Mouse (Mus musculus) heart, postnatal 14 days (tissue): Measurements from ENCODE around the gene Cd4. TPM values are rescaled to one million over a fixed set of nuclear protein-coding genes. Genes with fewer than 3 reads are reported as not detected.

Source experiments
- DNase-seq, 2 experiments: peaks; one replicate each; pipeline ENCODE4 v3.0.0; 2021 to 2022
- intact Hi-C: fragments of 180-260 bp; cut with DNase I; formaldehyde crosslinking; loops from one replicate; pipeline ENCODE4 v1.15.1; 2025
- total RNA-seq, 2 experiments: library from RNA; stranded (reverse); gene quantifications; 2 replicates each; pipeline ENCODE4 v1.2.3; 2021

Gene Cd4
- total RNA-seq, 2 experiments from 2014 or later, result 1.2 to 12.3 TPM

GRCm38 (mm10) chr6:124916695-124917517 is 28.9 kb upstream of the Cd4 start:
- peak; percentile 98 for DNase-seq
- intact Hi-C loops, result loop anchor here (1.0 to 5.0 kb wide), 2 partner anchors 13 to 120 kb away; partner anchors contain the start of gene Ing4

DNA sequence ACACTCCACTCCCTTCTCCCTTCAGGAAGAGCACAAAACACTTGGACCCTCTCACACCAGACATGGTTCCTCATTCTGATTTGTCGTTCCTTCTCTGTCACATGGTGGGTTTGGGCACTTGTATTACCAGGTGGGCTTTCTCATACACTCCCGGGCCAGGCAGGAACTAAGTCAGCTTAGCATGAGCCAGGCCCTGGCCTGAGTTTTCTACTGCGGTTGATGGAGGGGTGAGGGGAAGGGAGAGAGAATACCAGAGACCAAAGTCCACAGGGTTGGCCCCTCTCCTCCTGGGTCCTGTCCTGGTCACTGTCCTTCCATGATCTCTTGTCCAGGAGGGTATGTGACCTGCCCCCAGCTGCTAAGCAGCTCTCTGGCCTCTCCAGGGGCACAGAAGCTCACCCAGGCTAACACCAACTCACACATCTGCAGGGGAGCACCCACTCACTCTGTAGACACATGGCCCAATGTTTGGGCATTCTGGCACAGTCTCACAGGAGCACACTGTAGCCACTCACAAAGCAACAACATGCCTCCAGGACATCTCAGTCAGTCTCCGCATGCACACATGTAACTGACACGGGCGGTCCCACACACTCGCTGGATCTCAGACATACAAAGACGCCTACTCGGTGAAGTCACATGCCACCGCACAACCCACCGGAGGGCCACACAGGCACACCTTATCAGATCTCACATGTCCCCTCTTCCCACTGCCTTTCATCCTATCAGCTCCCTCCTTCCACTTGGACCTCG is 28.1 kb upstream of the Cd4 start:
- intact Hi-C loops, result loop anchor here (5.0 kb wide), 1 partner anchor 121 kb away; the partner anchor contains the start of gene Ing4
- peak in 1 of 2 experiments; percentile 25 for DNase-seq

DNA sequence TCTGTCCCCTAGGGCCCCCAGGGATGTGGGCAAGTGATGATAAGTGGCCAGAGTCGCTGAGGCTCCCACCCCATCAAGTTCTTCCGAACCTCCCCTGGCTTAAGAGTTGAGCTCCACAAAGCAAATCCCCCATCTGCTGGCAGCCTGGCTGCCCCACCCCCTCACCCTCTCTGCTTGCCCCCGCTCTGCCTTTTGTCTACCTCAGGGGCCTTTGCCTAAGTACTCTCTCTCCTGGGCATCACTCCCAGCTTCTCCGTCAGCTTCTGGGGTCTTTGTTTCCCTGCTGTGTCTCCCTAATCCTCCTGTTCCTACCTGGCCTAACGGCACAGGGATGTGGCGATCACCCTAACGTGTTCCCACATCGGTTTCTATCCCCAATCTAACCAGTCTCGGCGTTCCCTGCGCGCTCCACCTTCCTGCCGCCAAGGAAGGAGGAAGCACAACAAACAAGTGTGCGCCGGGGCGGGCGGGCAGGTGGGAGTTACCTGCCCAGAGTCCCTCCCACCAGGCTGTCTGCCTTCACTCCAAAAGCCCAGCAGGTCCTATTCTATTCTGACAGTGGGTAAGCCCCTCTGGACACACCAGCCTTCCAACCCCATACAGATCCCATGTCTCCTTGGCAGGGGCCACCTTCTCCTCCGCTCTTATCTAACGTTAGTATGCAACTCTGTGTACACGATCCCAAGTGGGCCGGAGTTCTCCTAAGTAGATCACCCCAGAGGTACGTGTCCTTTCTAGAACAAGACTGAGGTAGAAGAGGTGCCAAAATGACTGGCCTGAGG is 27.3 kb upstream of the Cd4 start:
- DNase-seq, result peak in 1 of 2 experiments; percentile 9

GRCm38 (mm10) chr6:124914511-124914910 is 26.5 kb upstream of the Cd4 start:
- intact Hi-C loops, result no loop called here
- no peak for DNase-seq

More for the DNA sequence above, 27.3 kb upstream of the Cd4 start:
- intact Hi-C loops, result loop anchor here (5.0 kb wide), 1 partner anchor 122 kb away; the partner anchor contains the start of gene Ing4

DNA sequence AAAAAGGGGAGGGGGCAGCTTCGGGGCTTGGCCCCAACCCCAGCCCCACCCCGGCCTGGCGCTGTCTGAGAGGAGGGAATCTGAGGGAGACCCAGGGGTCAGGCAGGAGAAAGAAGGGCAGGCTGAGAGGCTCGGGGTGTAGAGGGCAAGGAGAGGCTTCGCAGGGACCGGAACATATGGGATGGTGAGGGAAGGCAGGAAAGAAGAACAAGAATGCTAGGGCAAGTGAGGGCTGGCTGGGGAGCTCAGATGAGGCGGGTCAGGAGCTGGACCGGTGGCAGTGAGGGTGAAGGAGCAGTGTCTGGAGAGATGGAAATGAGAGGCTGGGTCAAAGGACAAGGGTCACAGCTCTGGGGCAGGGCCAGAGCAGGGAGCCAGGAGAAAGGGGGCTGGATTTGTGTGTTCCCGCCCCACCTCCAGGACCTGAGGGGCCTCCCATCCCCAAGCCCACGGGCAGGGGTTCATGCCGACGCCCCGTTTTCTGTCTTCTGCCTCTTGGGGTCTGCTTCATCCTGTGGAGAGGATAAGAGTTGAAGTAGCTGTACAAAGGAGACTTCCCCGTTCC is 25.8 kb upstream of the Cd4 start:
- intact Hi-C loops, result no loop called here
- DNase-seq, result no peak

DNA sequence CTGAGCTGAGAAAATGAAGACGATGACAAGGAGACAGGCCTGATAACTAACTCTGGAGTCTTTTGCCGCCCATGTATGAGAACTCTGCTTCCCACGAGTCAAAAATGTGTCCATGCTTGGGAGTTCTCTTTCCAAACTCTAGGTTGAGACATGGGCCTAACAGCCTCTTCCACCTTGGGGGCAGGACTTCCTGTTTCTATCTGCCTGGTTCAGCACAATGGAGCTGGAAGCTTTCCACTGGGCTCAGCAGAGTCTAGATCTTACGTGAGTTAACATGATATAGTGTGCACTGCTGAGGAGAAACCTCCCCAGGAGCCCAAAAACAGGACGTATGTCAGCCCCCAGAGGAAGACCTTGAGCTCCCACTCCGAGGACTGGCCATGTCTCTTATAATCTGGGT is 25.2 kb upstream of the Cd4 start:
- intact Hi-C loops, result no loop called here
- DNase-seq, result peak in 1 of 2 experiments; percentile 16

- intact Hi-C loops, result no loop called here
- DNase-seq, result no peak
Observed at GRCm38 (mm10) chr6:124911533-124912218, 23.7 kb upstream of the Cd4 start, which contains the start of gene Lag3. Lag3 (minus strand) TSS chr6:124911705.

GRCm38 (mm10) chr6:124910032-124910431 is 22.0 kb upstream of the Cd4 start:
- peak in 1 of 2 experiments; percentile 11 for DNase-seq
- intact Hi-C loops, result no loop called here

DNA sequence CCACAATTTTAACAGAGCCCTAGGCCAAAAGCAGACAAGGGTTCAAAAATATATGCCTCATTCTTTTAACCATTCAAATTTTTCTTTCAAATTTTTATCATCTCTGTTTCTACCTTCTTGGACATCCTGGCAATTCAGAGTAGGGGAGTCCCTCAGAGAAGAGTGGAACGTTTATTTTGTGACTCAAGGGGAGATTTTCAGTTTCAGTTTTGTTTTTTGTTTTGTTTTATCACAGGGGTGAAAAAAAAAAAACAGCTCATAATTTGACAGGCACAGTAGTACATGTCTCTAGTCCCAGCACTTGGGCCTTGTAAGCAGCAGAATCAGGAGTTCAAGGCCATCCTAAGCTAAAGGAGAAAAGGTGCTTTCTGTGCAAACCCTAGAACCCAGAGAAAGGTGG is 19.7 kb upstream of the Cd4 start:
- intact Hi-C loops, result loop anchor here (10.0 kb wide), 1 partner anchor 57 kb away; the partner anchor contains the start of gene Cops7a
- DNase-seq, result no peak

- peak in 1 of 2 experiments; percentile 16 for DNase-seq
- intact Hi-C loops, result loop anchor here (1.0 to 10.0 kb wide), 4 partner anchors 25 to 127 kb away; partner anchors contain the start of gene Cops7a
Observed at GRCm38 (mm10) chr6:124904991-124905860, 17.2 kb upstream of the Cd4 start.

DNA sequence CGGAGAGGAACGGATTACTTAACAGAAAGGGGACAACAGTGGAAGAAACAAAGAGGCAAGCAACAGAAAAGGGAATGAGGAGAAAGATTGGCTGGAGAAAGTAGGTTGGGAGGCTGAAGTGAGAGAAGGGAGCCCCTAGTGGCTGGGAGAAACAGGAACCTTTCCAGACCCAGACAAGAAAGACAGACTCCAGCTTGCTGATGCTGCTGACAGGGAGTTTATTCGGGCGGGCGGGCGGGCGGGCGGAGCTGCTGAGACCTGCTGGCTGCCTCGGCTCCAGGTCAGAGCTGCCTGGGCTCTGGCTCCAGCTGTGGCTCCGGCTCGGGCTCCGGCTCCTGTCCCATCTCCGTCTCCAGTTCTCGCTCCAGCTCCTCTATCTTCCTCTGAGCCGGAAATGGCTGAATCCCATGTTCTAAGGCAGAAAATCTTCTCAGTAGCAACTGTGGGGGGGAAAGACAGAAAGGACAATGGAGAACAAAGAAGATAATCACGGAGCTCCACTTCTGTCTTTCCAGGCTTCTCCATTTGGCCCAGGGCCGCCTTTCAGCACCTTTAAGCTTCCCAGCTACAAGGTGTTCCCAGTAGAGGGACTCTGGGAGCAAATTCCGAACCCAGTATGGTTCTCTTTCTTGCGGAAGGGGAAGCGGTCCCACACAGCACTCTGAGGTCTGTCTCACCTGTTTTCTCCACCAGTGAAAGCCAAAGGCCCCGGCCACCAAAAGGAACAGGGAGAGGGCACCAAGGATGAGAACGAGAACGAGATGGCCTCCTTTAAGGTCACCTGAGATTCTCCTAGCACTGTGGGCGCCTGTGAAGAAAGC is 16.4 kb upstream of the Cd4 start:
- intact Hi-C loops, result loop anchor here (1.0 to 10.0 kb wide), 4 partner anchors 26 to 128 kb away; partner anchors contain the start of gene Cops7a
- DNase-seq, result peak; percentile 72 to 77

GRCm38 (mm10) chr6:124903580-124904151 is 15.6 kb upstream of the Cd4 start:
- DNase-seq, result peak; percentile 94 to 99
- intact Hi-C loops, result loop anchor here (1.0 to 10.0 kb wide), 6 partner anchors 27 to 179 kb away; partner anchors contain the start of gene Cops7a

DNA sequence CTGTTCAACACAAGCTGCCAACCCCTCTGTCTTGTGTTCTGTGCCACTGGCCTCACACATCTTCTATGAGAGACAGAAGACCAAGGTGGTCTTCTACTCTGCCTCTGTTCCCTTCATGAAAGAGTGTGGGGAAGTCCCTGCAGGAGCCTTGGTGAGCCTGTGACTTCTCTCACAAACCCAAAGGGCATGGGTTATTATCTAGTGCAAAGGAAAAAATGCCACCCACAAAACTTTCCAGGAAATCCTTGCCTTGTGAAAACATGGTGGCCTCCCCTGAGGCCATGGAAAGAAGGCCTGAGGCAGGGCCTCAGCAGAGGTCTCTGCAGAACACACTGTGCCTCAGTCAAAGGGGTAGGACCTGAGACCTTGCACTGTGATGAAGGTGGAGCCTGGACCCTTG is 13.8 kb upstream of the Cd4 start:
- intact Hi-C loops, result loop anchor here (2.0 to 10.0 kb wide), 4 partner anchors 41 to 130 kb away; partner anchors contain the start of gene Cops7a

GRCm38 (mm10) chr6:124900801-124901480 is 12.9 kb upstream of the Cd4 start:
- intact Hi-C loops, result loop anchor here (5.0 to 10.0 kb wide), 3 partner anchors 64 to 131 kb away; partner anchors contain the start of gene Cops7a
- peak; percentile 25 to 35 for DNase-seq

More for the DNA sequence above, 13.8 kb upstream of the Cd4 start:
- DNase-seq, result no peak

DNA sequence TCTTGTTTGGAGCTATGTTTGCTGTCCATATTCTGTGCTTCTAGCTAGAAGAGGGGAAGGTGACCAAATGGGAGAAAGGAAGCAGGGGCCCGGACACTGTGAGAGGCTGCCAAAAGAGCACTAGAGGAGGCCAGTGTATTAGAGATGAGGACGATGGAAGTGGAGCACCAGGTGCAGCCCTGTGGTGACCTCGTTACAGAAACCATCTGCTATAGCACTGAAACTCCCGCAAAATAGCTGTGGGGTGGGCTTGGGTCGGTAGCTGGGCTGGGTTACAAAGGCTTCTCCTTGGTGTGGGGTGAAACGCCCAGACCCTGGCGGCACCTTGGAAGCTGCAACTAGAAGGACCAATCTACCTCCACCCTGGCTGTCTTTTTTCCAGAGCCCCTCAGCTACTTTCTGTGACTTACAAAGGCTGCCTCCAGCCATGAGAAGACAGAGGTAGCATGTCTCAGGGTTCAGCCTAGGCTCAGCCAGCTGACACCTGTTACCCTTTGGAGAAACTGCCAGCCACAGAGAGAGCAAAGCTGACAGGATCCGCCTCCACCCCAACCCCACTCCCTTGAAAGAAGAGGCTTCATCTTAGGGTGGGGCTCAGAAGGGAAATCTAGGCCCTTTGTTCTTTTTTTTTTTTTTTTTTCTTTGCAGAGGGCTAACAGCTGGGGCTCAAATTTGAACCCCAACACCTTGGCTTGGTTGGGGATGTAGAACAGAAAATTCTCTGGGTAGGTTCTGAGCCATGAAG is 12.2 kb upstream of the Cd4 start:
- intact Hi-C loops, result loop anchor here (5.0 to 10.0 kb wide), 3 partner anchors 65 to 132 kb away; partner anchors contain the start of gene Cops7a

More for the DNA sequence above, 12.2 kb upstream of the Cd4 start:
- DNase-seq, result no peak
